Mouse (Mus musculus): ENCODE measurements around the gene Npm1.

The Npm1 gene

GRCm38 (mm10) chr11:33180701-33181116, 17.7 kb upstream of the Npm1 start:
- no peak for DNase-seq (ENCODE audit: extremely low read depth, low read depth, low spot score)

- no peak for DNase-seq (ENCODE audit: extremely low read depth, low read depth, low spot score)
Measured at GRCm38 (mm10) chr11:33179802-33180201, 16.8 kb upstream of the Npm1 start.

DNA sequence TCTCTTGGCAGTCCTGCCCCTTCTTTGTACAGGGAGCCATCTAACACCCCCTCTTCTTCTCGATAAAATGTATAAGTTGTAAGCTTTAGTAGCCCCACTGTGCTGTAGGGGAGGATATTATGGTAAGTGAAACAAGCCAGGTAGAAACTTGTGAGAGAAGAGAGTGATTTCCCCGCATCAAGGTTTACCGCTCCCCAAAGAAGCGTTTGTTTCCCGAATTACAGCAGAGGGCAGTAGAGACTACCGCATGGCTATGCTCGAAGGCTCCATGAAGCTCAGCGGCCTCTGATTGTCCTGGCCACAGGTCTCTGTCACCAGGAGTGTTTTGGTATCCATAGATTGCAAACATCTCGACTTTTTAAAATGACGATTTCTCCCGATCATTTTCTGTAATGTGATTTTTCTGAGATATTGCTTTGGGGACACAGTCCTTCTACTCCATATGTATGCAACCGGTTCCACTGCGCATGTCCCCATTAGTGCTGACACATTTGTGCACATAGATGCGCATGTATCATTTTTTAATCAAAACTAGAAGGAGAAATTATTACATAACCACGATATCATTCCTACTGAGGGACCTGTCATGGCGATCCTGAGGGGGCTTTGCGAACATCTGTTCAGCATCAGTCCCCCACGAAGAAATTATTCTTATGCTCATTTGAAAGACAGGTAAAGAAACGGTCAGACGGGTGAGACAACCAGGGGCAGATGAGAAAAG, 13.7 kb upstream of the Npm1 start:
- no peak for DNase-seq (ENCODE audit: extremely low read depth, low read depth, low spot score)

- no peak for DNase-seq (ENCODE audit: extremely low read depth, low read depth, low spot score)
Measured at GRCm38 (mm10) chr11:33175768-33176167, 12.8 kb upstream of the Npm1 start.

- DNase-seq (ENCODE audit: extremely low read depth, low read depth, low spot score): no peak
Measured at GRCm38 (mm10) chr11:33170489-33170888, 7.5 kb upstream of the Npm1 start.

DNA sequence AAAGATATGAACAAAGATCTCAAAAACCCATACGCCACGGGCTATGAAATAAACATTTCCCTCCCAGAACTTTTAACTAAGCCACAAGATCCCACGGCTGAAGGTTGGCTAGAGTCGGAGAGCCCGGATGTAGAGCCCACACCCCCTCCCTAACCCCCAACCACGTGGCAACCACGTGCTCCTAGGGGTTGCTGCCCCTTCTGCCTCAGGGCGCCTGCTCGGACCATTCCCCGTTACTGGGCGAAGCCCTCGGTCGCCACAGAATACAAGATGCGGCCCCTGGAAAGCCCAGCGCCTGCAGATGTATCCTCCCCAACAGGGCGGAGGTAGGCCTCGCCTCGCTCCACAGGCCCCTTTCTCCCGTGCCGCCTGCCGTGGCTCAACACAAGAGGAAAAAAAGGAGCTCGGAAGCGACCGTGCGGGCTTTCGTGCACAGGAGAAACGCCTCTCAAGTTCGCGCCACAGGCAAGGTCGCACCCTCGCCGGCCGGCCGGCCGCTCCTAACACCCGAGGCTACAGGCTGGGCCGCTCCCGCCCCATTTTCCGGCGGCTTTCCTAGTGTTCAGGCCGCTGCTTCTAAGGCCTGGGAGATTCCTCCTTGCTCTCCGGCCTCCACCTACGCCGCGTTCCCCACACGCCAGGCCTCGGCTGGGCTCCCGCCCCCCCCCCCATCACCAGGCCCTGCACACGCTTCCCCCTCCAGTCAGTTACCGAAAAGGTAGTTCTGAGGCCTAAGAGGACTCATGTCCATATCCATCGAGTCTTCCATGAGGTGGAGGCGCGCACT, 602 bp downstream of the Npm1 start:
- DNase-seq (ENCODE audit: extremely low read depth, low read depth, low spot score): no peak

GRCm38 (mm10) chr11:33159741-33160140, 3.3 kb downstream of the Npm1 start:
- DNase-seq (ENCODE audit: extremely low read depth, low read depth, low spot score): no peak

GRCm38 (mm10) chr11:33157453-33158196, 5.4 kb downstream of the Npm1 start:
- DNase-seq (ENCODE audit: extremely low read depth, low read depth, low spot score): no peak

DNA sequence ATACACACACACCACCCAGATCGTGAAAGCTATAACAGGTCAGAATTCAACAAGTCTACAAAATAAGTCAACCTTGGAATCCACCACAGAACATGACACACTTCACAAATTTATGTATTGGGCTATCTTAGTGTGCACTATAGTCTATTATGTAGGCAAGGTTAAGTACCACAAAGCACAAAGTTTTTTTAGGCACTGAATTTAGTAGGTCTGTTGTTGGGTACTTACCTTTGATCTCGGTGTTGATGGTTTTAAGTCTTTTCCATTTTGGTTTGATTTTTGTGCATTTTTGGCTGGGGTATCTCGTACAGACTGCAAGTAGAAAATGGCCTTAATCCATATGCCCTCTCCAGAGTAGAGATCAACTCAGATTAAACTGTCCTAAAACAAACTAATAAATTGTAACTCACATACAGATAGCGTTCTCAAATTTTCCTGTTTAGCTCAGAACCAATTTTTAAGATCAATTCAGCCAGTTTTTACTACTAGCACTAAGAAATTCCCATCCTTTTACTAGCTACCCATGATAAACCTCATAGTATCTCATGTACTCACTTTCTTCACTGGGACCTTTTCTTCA, 6.5 kb downstream of the Npm1 start:
- DNase-seq (ENCODE audit: extremely low read depth, low read depth, low spot score): no peak

DNA sequence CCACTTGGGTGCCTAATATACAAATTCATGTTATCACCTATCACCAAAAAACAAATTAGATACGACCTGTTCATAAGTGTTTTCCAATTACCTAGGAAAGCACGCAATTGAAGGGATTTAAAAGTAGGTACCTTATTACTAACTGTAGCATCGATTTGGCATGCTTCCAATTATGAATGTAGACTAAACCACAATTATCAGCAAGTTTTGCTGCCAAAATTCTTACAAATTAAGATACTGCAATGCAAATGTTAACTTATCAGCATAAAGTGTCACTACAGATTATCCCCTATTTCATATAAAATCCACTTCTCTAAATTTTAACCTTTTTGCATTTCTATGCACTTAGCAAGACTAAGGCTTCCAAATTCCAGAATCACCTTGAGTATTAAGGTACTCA, 8.5 kb downstream of the Npm1 start:
- DNase-seq (ENCODE audit: extremely low read depth, low read depth, low spot score): no peak

DNA sequence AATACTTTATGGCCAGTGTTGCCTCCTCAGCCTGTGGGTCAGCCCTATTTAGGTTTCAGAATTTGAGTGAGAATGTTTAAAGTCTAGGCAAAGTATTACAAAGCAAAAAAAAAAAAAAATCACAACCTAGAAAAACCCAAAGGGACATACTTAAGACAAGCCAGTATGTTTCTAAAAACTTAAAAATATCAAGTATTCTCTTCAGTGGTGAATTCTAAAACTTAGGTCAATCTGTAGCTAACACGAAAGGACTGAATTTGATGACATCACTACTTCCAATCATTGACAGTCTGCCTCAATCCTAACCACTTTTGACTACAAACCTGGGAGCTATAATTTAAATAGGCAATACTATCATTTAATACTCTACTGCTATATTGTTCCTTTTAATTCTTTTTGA, 10.0 kb downstream of the Npm1 start:
- DNase-seq (ENCODE audit: extremely low read depth, low read depth, low spot score): no peak

DNA sequence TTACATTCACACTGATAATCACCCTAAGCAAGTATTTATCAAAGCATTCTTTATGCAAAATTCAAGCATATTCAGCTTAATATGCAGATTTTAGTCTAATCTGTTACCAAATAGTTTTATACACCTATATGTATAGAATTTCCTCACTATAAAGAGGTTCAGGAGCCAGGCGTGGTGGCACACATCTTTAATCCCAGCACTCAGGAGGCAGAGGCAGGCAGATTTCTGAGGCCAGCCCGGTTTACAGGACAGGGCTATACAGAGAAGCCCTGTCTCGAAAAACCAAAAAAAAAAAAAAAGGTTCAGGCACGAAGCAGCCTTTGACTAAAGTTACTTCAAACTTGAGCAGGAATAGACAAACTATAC, 11.2 kb downstream of the Npm1 start:
- no peak for DNase-seq (ENCODE audit: extremely low read depth, low read depth, low spot score)

GRCm38 (mm10) chr11:33151128-33151779, 11.8 kb downstream of the Npm1 start:
- no peak for DNase-seq (ENCODE audit: extremely low read depth, low read depth, low spot score)

DNA sequence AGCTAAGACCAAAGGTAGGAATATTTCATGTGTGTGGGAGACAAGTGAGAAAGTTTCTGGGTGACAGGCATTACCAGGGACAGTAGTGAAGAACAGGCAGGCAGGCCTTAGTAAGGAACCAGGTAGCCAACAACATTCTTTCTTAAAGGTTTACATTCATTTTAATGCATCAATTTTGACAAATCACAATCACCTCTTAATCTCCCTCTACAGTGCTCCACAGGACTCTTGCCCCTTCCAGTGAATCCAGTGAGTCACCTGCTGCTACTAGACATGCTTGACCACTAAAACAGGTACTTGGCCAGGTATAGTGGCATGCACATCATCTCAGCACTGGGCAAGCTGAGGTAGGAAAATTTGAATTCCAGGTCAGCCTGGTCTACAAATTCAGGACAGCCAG, 12.6 kb downstream of the Npm1 start:
- no peak for DNase-seq (ENCODE audit: extremely low read depth, low read depth, low spot score)

DNA sequence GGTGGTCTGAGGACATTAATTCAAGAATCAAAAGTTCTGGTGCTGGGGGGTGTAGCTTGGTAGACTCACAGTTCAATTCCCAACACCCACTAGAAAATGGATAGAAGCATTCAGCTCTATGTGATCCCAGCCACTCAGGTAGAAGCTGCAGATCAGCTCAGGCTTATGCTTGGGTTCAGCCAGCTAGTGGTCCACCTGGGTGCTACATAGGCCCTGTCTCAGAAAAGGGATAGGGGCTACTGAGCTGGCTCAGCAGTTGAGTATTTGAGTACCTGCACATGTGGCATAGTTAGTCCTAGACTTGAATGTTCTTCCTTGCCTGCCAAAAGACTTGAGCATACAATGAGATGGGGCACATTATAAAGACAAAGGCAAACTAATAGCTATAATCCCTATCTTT, 13.6 kb downstream of the Npm1 start:
- DNase-seq (ENCODE audit: extremely low read depth, low read depth, low spot score): no peak

- no peak for DNase-seq (ENCODE audit: extremely low read depth, low read depth, low spot score)
Measured at GRCm38 (mm10) chr11:33149088-33149436, 13.9 kb downstream of the Npm1 start.

GRCm38 (mm10) chr11:33148338-33149087, 14.5 kb downstream of the Npm1 start:
- no peak for DNase-seq (ENCODE audit: extremely low read depth, low read depth, low spot score)

- DNase-seq (ENCODE audit: extremely low read depth, low read depth, low spot score): no peak
Measured at GRCm38 (mm10) chr11:33147572-33148337, 15.3 kb downstream of the Npm1 start.

- DNase-seq (ENCODE audit: extremely low read depth, low read depth, low spot score): no peak
Measured at GRCm38 (mm10) chr11:33147171-33147571, 15.8 kb downstream of the Npm1 start, which contains the start of gene Fgf18. TSS of gene Fgf18 (minus strand) at chr11:33147400.

All from fat pad, adult 2 months (tissue).